Mouse (Mus musculus) adrenal gland, adult (tissue): ENCODE measurements at regions not wholly inside any gene's neighbourhood (a gene's known extent, or its start where the extent isn't known, plus 50 kb on each side); places are given as distances from the start of the nearest gene placed in this dataset.

Experiments
- DNase-seq, 2 experiments: peaks; one replicate each; pipeline ENCODE4 v3.0.0; 2022 to 2023; ENCODE audit warnings: low spot score in 1 of 2; ENCODE audit not compliant: inconsistent age in 2 of 2

DNA sequence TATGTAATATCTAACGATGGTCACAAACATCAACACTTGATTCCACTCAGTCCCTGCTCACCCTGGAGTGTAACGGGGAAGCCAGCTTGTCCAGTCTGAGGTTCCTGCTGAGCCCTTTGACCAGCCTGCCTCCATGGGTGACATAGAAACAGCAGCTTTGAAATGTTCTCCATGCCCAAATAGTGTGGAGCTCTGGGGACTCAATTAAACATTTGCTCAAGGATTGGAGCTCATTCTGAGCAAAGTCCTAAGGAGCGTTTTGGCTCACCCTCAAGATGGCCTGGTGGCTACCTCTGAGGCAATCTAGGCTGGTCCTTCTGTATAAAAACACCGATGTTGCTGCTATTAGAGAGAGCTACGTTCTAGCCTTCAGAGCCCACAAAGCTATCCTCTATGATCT lies 85.6 kb upstream of the Hmga2 start:
- DNase-seq: no peak

GRCm38 (mm10) chr10:120557850-120558447 lies 81.7 kb upstream of the Hmga2 start:
- no peak for DNase-seq

DNA sequence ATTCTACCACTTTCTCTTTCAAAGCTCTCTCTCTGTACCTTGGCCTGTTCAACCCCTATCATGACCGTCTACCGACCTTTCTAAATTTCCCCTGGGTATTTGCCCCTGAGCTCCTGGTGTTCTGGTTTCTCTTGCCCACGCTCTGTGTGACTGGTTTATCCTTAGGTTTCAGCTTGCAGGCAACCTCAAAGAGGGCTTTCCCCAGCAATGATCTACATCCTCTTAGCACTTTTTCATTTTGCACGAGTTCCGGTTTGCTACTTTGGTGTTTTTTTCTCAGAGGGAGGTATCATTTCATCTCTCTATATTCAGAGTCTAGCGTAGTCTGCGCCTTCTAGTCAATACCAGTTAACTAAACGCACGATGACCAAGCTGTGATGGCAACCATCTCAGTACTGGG lies 79.8 kb upstream of the Hmga2 start:
- DNase-seq: no peak

GRCm38 (mm10) chr10:120553097-120553453 lies 76.8 kb upstream of the Hmga2 start:
- DNase-seq: peak in 1 of 2 experiments; percentile 5

- DNase-seq: peak; percentile 12 to 68
These were observed 76.2 kb upstream of the Hmga2 start for GRCm38 (mm10) chr10:120552341-120553096.

DNA sequence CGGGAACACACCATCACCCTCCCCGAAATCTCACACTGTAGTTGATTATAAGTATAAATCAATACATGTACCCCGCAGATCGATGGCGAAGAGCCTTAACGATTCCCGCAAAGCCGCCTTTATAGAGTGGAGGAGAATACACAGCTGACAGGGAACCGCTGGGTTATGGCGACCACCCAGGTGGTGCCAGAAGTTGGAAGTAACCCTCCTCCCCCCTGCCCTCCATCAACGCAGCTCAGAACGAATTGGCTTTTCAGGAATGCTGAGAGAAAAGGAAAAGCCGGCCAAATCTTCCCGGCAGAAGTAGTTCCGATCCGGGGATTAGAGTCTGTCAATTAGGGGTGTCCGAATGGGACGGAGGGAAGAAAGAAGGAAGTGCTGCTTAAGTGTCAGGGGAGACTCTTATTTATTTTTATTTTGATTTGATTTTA lies 75.6 kb upstream of the Hmga2 start:
- no peak for DNase-seq

DNA sequence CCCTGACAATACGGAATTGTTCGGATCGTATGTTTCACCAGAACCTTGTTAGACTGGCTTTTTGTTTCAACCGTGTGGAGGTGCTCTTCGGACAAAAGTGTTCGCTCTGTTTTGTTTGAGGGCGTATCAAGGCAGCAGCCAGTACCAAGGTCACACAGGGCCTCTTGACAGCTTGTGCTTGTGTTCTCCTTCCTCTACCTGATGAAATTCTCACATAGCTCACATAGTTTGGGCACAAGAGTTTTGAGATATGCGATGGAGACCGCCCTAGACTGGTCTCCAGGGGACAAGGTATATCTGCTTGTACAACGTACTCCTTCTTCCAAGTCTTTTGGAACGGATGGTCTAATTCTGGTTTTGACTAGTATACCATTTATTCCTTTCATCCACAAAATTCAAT lies 70.9 kb upstream of the Hmga2 start:
- no peak for DNase-seq

- no peak for DNase-seq
These were observed 65.3 kb upstream of the Hmga2 start for GRCm38 (mm10) chr10:120541618-120542017.

GRCm38 (mm10) chr10:120538561-120538960 lies 62.3 kb upstream of the Hmga2 start:
- no peak for DNase-seq

- no peak for DNase-seq
These were observed 52.1 kb upstream of the Hmga2 start for GRCm38 (mm10) chr10:120528406-120528805.

DNA sequence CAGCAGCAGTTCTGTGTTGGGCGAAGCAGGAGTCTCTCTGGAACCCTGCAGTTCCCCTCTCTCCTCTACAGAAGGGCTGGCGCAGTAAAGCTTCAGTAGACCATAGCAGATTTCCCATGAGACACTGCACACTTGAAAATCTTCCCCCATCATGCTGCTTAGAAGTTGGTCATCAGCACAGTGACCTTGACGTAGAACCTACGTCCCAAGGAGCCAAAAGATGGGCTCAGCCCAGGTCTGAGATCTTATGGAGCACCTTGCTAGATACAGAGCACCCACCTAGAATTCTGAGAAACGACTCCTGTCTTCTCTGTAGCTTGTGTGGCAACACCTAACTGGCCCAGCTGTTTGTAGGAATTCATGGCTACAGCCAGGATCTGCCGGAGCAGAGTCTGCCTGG lies 51.7 kb upstream of the Hmga2 start:
- DNase-seq: no peak

DNA sequence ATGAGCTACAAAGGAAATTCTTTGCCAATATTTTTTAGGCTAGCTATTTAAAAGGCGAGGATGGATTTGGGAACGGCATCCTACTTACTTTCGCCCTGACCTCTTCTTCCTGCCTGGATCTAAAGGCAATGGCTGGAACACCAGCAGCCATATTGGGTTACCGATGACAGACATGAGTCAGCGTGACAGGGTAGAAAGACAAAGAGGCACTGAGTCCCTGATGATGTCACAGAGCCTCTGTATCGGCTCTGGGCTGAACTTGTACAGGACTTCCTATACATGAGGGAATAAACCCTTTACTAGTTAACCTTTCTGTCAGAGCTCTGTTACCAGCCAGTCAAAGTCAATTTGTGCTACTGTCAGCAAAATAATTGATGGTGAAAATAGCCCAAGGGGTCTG lies 50.7 kb upstream of the Hmga2 start:
- DNase-seq: no peak
